Mouse (Mus musculus) small intestine, adult 2 months (tissue): ENCODE data around the gene Sds. TPM values are rescaled to one million over a fixed set of nuclear protein-coding genes. Genes with fewer than 3 reads are reported as not detected.
"Not testable (repeated sequence)": the region's sequence is repeated elsewhere in the genome, so short reads cannot be mapped to it uniquely, and the experiment has no call there.

Experiments used
- H3K27ac ChIP-seq: fragments of 200-500 bp; 2 replicates; pipeline ENCODE4 v1.5.1; 2012; ENCODE audit warnings: low read depth, low read length, control low read depth, inconsistent platforms; ENCODE audit not compliant: insufficient read depth
- H3K27me3 ChIP-seq: fragments of 200-500 bp; 2 replicates; pipeline ENCODE4 v1.6.1; 2012; ENCODE audit warnings: mild to moderate bottlenecking, moderate library complexity, low read length, inconsistent platforms; ENCODE audit not compliant: control insufficient read depth, insufficient read depth
- H3K36me3 ChIP-seq: fragments of 200-500 bp; 2 replicates; pipeline ENCODE4 v1.6.1; 2012; ENCODE audit warnings: mild to moderate bottlenecking, low read length, control low read depth, inconsistent platforms; ENCODE audit not compliant: control insufficient read depth, insufficient read depth
- H3K4me1 ChIP-seq: fragments of 200-500 bp; 2 replicates; pipeline ENCODE4 v1.6.1; 2012; ENCODE audit warnings: low read length, inconsistent platforms, mixed read lengths; ENCODE audit not compliant: control insufficient read depth, insufficient read depth, insufficient read length
- H3K4me3 ChIP-seq: fragments of 200-500 bp; 2 replicates; pipeline ENCODE4 v1.5.1; 2012; ENCODE audit warnings: low read depth, mild to moderate bottlenecking, control low read depth, inconsistent platforms, low read length, moderate library complexity
- CTCF ChIP-seq: fragments of 200-500 bp; IDR thresholded peaks from 2 replicates; pipeline ENCODE4 v1.5.1; 2012; ENCODE audit warnings: low read depth, mild to moderate bottlenecking, control low read depth, inconsistent platforms, low read length, moderate library complexity, mixed read lengths; ENCODE audit not compliant: insufficient replicate concordance, insufficient read length; ENCODE audit errors: extremely low read depth
- POLR2A ChIP-seq: fragments of 200-500 bp; IDR thresholded peaks from 2 replicates; pipeline ENCODE4 v1.6.1; 2012; ENCODE audit warnings: low read depth, mild to moderate bottlenecking, control low read depth, inconsistent platforms, low read length, moderate library complexity
- WGBS: fragments of 180-500 bp; shearing (Covaris S2); methylation state at CpG from one replicate; pipeline ENCODE4 v1.1.7; 2018; 5-methylcytosine and 5-hydroxymethylcytosine counted together
- polyA plus RNA-seq: library from polyadenylated mRNA; depleted of rRNA; stranded (reverse); fragments of >200 nt; gene quantifications from 2 replicates; pipeline ENCODE4 v1.2.3, GENCODE M21; 2012

Gene Sds
- polyA plus RNA-seq, 1 experiment, result not detected

- H3K36me3 ChIP-seq, result peaks cover 1% of the 10 kb centered on the region; the same call in 1 of the 2 replicates
- TF ChIP-seq CTCF (no peak), POLR2A (no peak)
- no peaks in the 10 kb centered on the region; the same call in 1 of the 2 replicates for H3K4me1 ChIP-seq
- H3K4me3 ChIP-seq, result no peak overlapping the region
- WGBS, result 92% methylated on average over 3 of the region's 3 CpGs
- H3K27ac ChIP-seq, result no peak overlapping the region
- no peaks in the 10 kb centered on the region for H3K27me3 ChIP-seq
Observed at GRCm38 (mm10) chr5:120497071-120497470, 20.7 kb downstream of the Sds start.

GRCm38 (mm10) chr5:120499202-120499601 is 22.9 kb downstream of the Sds start:
- Histone ChIP-seq H3K27me3 (no peaks in the 10 kb centered on the region), H3K4me3 (no peak overlapping the region), H3K27ac (no peak overlapping the region), H3K4me1 (peaks cover 5% of the 10 kb centered on the region; the same call in 1 of the 2 replicates), H3K36me3 (peaks cover 1% of the 10 kb centered on the region; the same call in 1 of the 2 replicates)
- TF ChIP-seq CTCF, result no peak
- no peak for TF ChIP-seq POLR2A
- 85% methylated on average over 4 of the region's 4 CpGs for WGBS

- not testable (repeated sequence) for H3K27me3 ChIP-seq, H3K27ac ChIP-seq, H3K4me3 ChIP-seq, H3K4me1 ChIP-seq, H3K36me3 ChIP-seq
- WGBS, result 86% methylated on average over 9 of the region's 9 CpGs
Observed at GRCm38 (mm10) chr5:120500609-120501008, 24.3 kb downstream of the Sds start.

GRCm38 (mm10) chr5:120502147-120502621 is 25.9 kb downstream of the Sds start:
- Histone ChIP-seq H3K4me1 (peaks cover 7% of the 10 kb centered on the region; the same call in 1 of the 2 replicates), H3K4me3 (peak overlapping the region; percentile 91), H3K27ac (no peak overlapping the region), H3K36me3 (0 out of 2 replicates have a peak, but pooled peaks cover 1% of the 10 kb centered on the region), H3K27me3 (no peaks in the 10 kb centered on the region)
- 58% methylated on average over 9 of the region's 9 CpGs for WGBS
- TF ChIP-seq CTCF (no peak), POLR2A (no peak)

- no peak overlapping the region for H3K27ac ChIP-seq
- 0 out of 2 replicates have a peak, but pooled peaks cover 1% of the 10 kb centered on the region for H3K36me3 ChIP-seq
- H3K27me3 ChIP-seq, result no peaks in the 10 kb centered on the region
- H3K4me1 ChIP-seq, result peaks cover 7% of the 10 kb centered on the region; the same call in 1 of the 2 replicates
- TF ChIP-seq POLR2A (no peak), CTCF (no peak)
- WGBS, result 4% methylated on average over 12 of the region's 12 CpGs
- peak overlapping the region; percentile 91 for H3K4me3 ChIP-seq
Observed at GRCm38 (mm10) chr5:120502675-120503143, 26.4 kb downstream of the Sds start.

GRCm38 (mm10) chr5:120503144-120503795 is 26.9 kb downstream of the Sds start, which contains the start of gene Plbd2:
Gene Plbd2 (minus strand): TSS chr5:120503625.
- WGBS, result under 1% methylated on average over 55 of the region's 55 CpGs
- Histone ChIP-seq H3K36me3 (0 out of 2 replicates have a peak, but pooled peaks cover 1% of the 10 kb centered on the region), H3K27ac (no peak within 1 kb of the TSS), H3K27me3 (no peaks in the 10 kb centered on the region), H3K4me1 (peaks cover 7% of the 10 kb centered on the region; the same call in 1 of the 2 replicates), H3K4me3 (peak within 1 kb of the TSS; percentile 91)
- peak; percentile 40; the same call in 1 of the 2 replicates for TF ChIP-seq POLR2A
- no peak for TF ChIP-seq CTCF

- no peaks in the 10 kb centered on the region for H3K36me3 ChIP-seq
- H3K27ac ChIP-seq, result no peak overlapping the region
- H3K4me1 ChIP-seq, result peaks cover 7% of the 10 kb centered on the region; the same call in 1 of the 2 replicates
- H3K27me3 ChIP-seq, result no peaks in the 10 kb centered on the region
- peak overlapping the region; percentile 27 for H3K4me3 ChIP-seq
- TF ChIP-seq POLR2A, result no peak
- TF ChIP-seq CTCF, result peak; percentile 96
- 16% methylated on average over 16 of the region's 16 CpGs for WGBS
Observed at GRCm38 (mm10) chr5:120505368-120505767, 29.0 kb downstream of the Sds start.

- Histone ChIP-seq H3K4me3 (peak overlapping the region; percentile 27), H3K4me1 (peaks cover 7% of the 10 kb centered on the region; the same call in 1 of the 2 replicates), H3K27me3 (no peaks in the 10 kb centered on the region), H3K36me3 (no peaks in the 10 kb centered on the region), H3K27ac (no peak overlapping the region)
- WGBS, result 43% methylated on average over 9 of the region's 9 CpGs
- TF ChIP-seq CTCF, result no peak
- TF ChIP-seq POLR2A, result no peak
Observed at GRCm38 (mm10) chr5:120505781-120506180, 29.5 kb downstream of the Sds start.
